Mouse (Mus musculus) hindbrain, embryonic 15.5 days (tissue): ENCODE results near the gene Gpat3. TPM values are rescaled to one million over a fixed set of nuclear protein-coding genes. Genes with fewer than 3 reads are reported as not detected.
A peak's percentile ranks its signal among the peaks of the same experiment; 100 is the strongest.

Experiments
- ATAC-seq: fragments of 200-750 bp; cut with Nextera tagmentation; 2 replicates; pipeline ENCODE4 v1.8.0; 2017; ENCODE audit warnings: low read depth, moderate number of reproducible peaks, moderate TSS enrichment; ENCODE audit not compliant: low FRiP score
- H3K27ac ChIP-seq: fragments of 300-500 bp; sonication (generic); replicated peaks from 2 replicates; pipeline ENCODE4 v1.5.1; 2015; ENCODE audit warnings: mild to moderate bottlenecking, inconsistent platforms
- H3K27me3 ChIP-seq: fragments of 300-500 bp; sonication (generic); 2 replicates; pipeline ENCODE4 v1.6.1; 2015; ENCODE audit warnings: control low read depth, inconsistent platforms
- H3K36me3 ChIP-seq: fragments of 300-500 bp; sonication (generic); 2 replicates; pipeline ENCODE4 v1.6.1; 2015; ENCODE audit warnings: control low read depth, inconsistent platforms
- H3K4me1 ChIP-seq: fragments of 300-500 bp; sonication (generic); replicated peaks from 2 replicates; pipeline ENCODE4 v1.6.1; 2015; ENCODE audit warnings: control low read depth, inconsistent platforms
- H3K4me2 ChIP-seq: fragments of 300-500 bp; sonication (generic); 2 replicates; pipeline ENCODE4 v1.6.1; 2015; ENCODE audit warnings: moderate library complexity, mild to moderate bottlenecking, inconsistent platforms
- H3K4me3 ChIP-seq: fragments of 300-500 bp; sonication (generic); 2 replicates; pipeline ENCODE4 v1.5.1; 2015; ENCODE audit warnings: mild to moderate bottlenecking, inconsistent platforms
- H3K9ac ChIP-seq: fragments of 300-500 bp; sonication (generic); 2 replicates; pipeline ENCODE4 v1.6.1; 2015; ENCODE audit warnings: inconsistent platforms
- H3K9me3 ChIP-seq: fragments of 300-500 bp; sonication (generic); 2 replicates; pipeline ENCODE4 v1.6.1; 2016; ENCODE audit warnings: control low read depth, inconsistent platforms
- WGBS: fragments of 180-500 bp; shearing (Covaris S2); methylation state at CpG from one replicate; pipeline ENCODE4 v1.1.7; 2015; 5-methylcytosine and 5-hydroxymethylcytosine counted together
- polyA plus RNA-seq: library from polyadenylated mRNA; unstranded; fragments of >200 nt; fragmentation: Nextera tagmentation; extraction: Ambion mirVana; gene quantifications from 2 replicates; pipeline ENCODE4 v1.2.1, GENCODE M21; 2015

The Gpat3 gene
- polyA plus RNA-seq, 1 experiment from 2014 or later: 0.93 TPM

GRCm38 (mm10) chr5:100929698-100930097 lies 84.2 kb downstream of the Gpat3 start:
- Histone ChIP-seq H3K4me1 (no peaks in the 10 kb centered on the region), H3K9ac (no peak overlapping the region), H3K36me3 (no peaks in the 10 kb centered on the region), H3K9me3 (no peaks in the 10 kb centered on the region), H3K27me3 (no peaks in the 10 kb centered on the region), H3K4me2 (no peak overlapping the region), H3K27ac (no peak overlapping the region), H3K4me3 (no peak overlapping the region)
- ATAC-seq: no peak
- 87% methylated on average over 2 of the region's 2 CpGs for WGBS

GRCm38 (mm10) chr5:100943716-100944115 lies 98.2 kb downstream of the Gpat3 start:
- ATAC-seq: no peak
- H3K27ac ChIP-seq: no peak overlapping the region
- no peak overlapping the region for H3K4me3 ChIP-seq
- H3K27me3 ChIP-seq: no peaks in the 10 kb centered on the region
- no peak overlapping the region for H3K9ac ChIP-seq
- H3K4me2 ChIP-seq: peak overlapping the region; percentile 22
- 51% methylated on average over 11 of the region's 11 CpGs for WGBS
- no peaks in the 10 kb centered on the region for H3K9me3 ChIP-seq
- no peaks in the 10 kb centered on the region for H3K36me3 ChIP-seq
- H3K4me1 ChIP-seq: 0 out of 2 replicates have a peak, but pooled peaks cover 5% of the 10 kb centered on the region

DNA sequence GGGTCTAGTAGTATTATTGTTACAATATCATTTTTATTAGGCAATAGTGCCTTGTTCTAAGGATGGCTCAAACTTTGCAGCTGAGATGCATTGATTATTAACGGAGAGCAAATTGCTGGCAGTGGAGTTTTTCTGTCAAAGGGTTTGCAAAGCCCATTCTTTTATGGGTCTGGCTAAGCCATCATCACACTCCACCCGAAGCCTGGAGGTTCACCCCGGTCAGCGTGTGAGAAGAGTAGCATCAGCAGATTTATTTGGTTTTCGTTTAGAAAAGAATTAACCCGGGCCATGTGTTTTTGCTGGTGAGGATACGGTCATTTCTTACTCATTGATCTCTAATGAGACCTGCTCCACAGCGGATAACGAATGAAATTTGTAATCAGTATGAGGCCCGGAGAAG lies 99.8 kb downstream of the Gpat3 start:
- WGBS: 70% methylated on average over 10 of the region's 10 CpGs
- H3K27me3 ChIP-seq: no peaks in the 10 kb centered on the region
- H3K4me1 ChIP-seq: 0 out of 2 replicates have a peak, but pooled peaks cover 5% of the 10 kb centered on the region
- no peak overlapping the region for H3K4me2 ChIP-seq
- no peak overlapping the region for H3K4me3 ChIP-seq
- H3K9me3 ChIP-seq: no peaks in the 10 kb centered on the region
- no peak overlapping the region for H3K27ac ChIP-seq
- H3K9ac ChIP-seq: no peak overlapping the region
- H3K36me3 ChIP-seq: no peaks in the 10 kb centered on the region
- no peak for ATAC-seq

Other genes starting within 250 kb of the Gpat3 start
- gene Coq2, start 170.6 kb upstream of the Gpat3 start, polyA plus RNA-seq: 52.2 and 52.3 TPM in 2 replicates
- gene Hpse, start 126.0 kb upstream of the Gpat3 start, polyA plus RNA-seq: 0.50 and 0.53 TPM in 2 replicates
- 18.2 and 18.5 TPM in 2 replicates for gene Helq, start 47.1 kb upstream of the Gpat3 start, polyA plus RNA-seq
- gene Mrps18c, start 47.1 kb upstream of the Gpat3 start, polyA plus RNA-seq: 146 and 148 TPM in 2 replicates
- 14.0 and 15.7 TPM in 2 replicates for gene Abraxas1, start 24.7 kb upstream of the Gpat3 start, polyA plus RNA-seq